Mouse (Mus musculus): Measurements from ENCODE around the gene Tyro3.

GRCm38 (mm10) chr2:119843526-119843925 is 46.0 kb downstream of the Tyro3 start:
- TF ChIP-seq POLR2A (IDR thresholded peaks at IDR 0.05; ENCODE audit: insufficient read length, low read depth) (no peak), TCF3 (IDR thresholded peaks at IDR 0.05; ENCODE audit: insufficient read length, low read depth) (no peak)
